Mouse (Mus musculus) heart, adult 2 months (tissue): Measurements from ENCODE around the gene Chid1. TPM values are rescaled to one million over a fixed set of nuclear protein-coding genes. Genes with fewer than 3 reads are reported as not detected.

ENCODE experiments used
- DNase-seq, 2 experiments: peaks; one replicate each; pipeline ENCODE4 v3.0.0; 2021
- H3K27ac ChIP-seq: fragments of 200-600 bp; 2 replicates; pipeline ENCODE4 v1.8.1; 2022
- H3K27me3 ChIP-seq: fragments of 200-500 bp; 2 replicates; pipeline ENCODE4 v1.6.1; 2012; ENCODE audit warnings: mild to moderate bottlenecking, low read length, inconsistent platforms, mixed read lengths; ENCODE audit not compliant: control insufficient read depth, insufficient read depth
- H3K36me3 ChIP-seq: fragments of 200-500 bp; 2 replicates; pipeline ENCODE4 v1.6.1; 2012; ENCODE audit warnings: low read length, inconsistent platforms; ENCODE audit not compliant: control insufficient read depth, insufficient read depth
- H3K4me1 ChIP-seq: fragments of 200-500 bp; 2 replicates; pipeline ENCODE4 v1.6.1; 2011; ENCODE audit warnings: low read length; ENCODE audit not compliant: control insufficient read depth, insufficient read depth
- H3K4me3 ChIP-seq: fragments of 200-600 bp; 2 replicates; pipeline ENCODE4 v1.8.1; 2022
- H3K79me2 ChIP-seq: fragments of 200-500 bp; replicated peaks from 2 replicates; pipeline ENCODE4 v1.6.1; 2012; ENCODE audit warnings: mild to moderate bottlenecking, inconsistent platforms, low read length, moderate library complexity, mixed read lengths; ENCODE audit not compliant: control insufficient read depth, insufficient read depth
- H3K9ac ChIP-seq: fragments of 200-500 bp; 2 replicates; pipeline ENCODE4 v1.6.1; 2012; ENCODE audit warnings: low read depth, mild to moderate bottlenecking, control low read depth, inconsistent platforms, low read length, mixed read lengths
- CTCF ChIP-seq: fragments of 200-600 bp; IDR thresholded peaks from 2 replicates; pipeline ENCODE4 v1.8.1; 2022; ENCODE audit warnings: antibody characterized with exemption, mild to moderate bottlenecking, moderate library complexity
- EP300 ChIP-seq: fragments of 200-500 bp; IDR thresholded peaks from 2 replicates; pipeline ENCODE4 v1.6.1; 2011; ENCODE audit warnings: low read depth, low read length, control low read depth; ENCODE audit not compliant: insufficient read depth
- POLR2A ChIP-seq: fragments of 200-500 bp; IDR thresholded peaks from 2 replicates; pipeline ENCODE4 v1.6.1; 2011; ENCODE audit warnings: mild to moderate bottlenecking, low read depth, low read length, control low read depth; ENCODE audit not compliant: insufficient read depth
- WGBS: fragments of 180-500 bp; shearing (Covaris S2); methylation state at CpG from one replicate; pipeline ENCODE4 v1.1.7; 2018; 5-methylcytosine and 5-hydroxymethylcytosine counted together
- intact Hi-C: fragments of 180-260 bp; cut with DNase I; formaldehyde crosslinking; loops from one replicate; pipeline ENCODE4 v1.15.1; 2025
- polyA plus RNA-seq: library from polyadenylated mRNA; depleted of rRNA; stranded (reverse); fragments of >200 nt; gene quantifications from 2 replicates; pipeline ENCODE4 v1.2.3, GENCODE M21; 2012
- total RNA-seq, 2 experiments: library from RNA; stranded (reverse); gene quantifications; 2 replicates each; pipeline ENCODE4 v1.2.3; 2021

The Chid1 gene
- total and polyA plus RNA-seq, 3 experiments, result 20.2 to 52.7 (median 45.9) TPM

DNA sequence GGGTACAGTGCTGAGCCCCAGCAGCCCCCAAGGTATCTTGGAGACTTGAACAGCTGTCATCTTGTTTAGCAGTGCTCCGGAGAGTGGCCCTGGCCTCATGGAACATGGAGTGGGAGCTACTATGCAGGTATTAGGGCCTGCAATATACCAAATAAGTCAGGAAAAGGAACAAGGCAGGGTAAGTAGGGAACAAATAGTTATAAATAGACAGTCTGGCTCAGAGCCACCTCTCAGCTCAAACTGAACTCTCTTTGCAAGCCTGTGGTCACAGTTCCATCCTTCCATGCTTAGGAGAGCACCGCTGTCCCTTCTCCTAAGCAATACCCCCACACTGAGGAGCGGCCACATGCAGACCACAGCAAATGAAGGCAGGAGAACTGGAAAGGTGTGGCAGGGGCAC is 42.1 kb downstream of the Chid1 start:
- no peak for DNase-seq
- Histone ChIP-seq H3K27ac (peak overlapping the region; percentile 61), H3K79me2 (no peaks in the 10 kb centered on the region), H3K4me3 (no peak overlapping the region), H3K9ac (no peak overlapping the region), H3K27me3 (no peaks in the 10 kb centered on the region), H3K4me1 (peaks cover 1% of the 10 kb centered on the region; the same call in 1 of the 2 replicates), H3K36me3 (no peaks in the 10 kb centered on the region)
- WGBS, result 56% methylated on average over 3 of the region's 3 CpGs
- intact Hi-C loops, result no loop called here
- TF ChIP-seq POLR2A (no peak), CTCF (no peak), EP300 (no peak)

DNA sequence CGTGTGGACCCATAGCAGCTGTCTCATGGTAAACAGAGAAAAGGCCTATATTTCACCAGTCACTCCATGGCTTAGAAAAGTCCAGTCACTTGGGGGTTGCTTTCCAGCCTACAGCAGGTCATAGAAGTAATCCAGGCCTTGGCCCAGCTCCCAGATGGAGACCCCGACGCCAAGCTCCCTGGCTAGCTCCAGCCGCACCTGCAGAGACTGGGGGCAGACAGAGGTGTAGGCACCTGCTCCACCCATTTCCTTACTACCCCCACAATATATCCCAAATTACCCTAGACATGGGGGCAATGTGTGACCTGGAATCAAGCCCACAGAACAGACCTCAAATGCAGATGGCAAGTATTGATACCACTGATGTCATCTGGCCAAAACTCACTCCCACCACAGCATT is 43.7 kb downstream of the Chid1 start:
- peaks cover 1% of the 10 kb centered on the region; the same call in 1 of the 2 replicates for H3K4me1 ChIP-seq
- no peaks in the 10 kb centered on the region for H3K36me3 ChIP-seq
- H3K27ac ChIP-seq, result no peak overlapping the region
- H3K9ac ChIP-seq, result no peak overlapping the region
- intact Hi-C loops, result no loop called here
- DNase-seq, result no peak
- H3K4me3 ChIP-seq, result no peak overlapping the region
- no peaks in the 10 kb centered on the region for H3K79me2 ChIP-seq
- H3K27me3 ChIP-seq, result no peaks in the 10 kb centered on the region
- TF ChIP-seq CTCF (no peak), POLR2A (no peak)
- 78% methylated on average over 4 of the region's 4 CpGs for WGBS

DNA sequence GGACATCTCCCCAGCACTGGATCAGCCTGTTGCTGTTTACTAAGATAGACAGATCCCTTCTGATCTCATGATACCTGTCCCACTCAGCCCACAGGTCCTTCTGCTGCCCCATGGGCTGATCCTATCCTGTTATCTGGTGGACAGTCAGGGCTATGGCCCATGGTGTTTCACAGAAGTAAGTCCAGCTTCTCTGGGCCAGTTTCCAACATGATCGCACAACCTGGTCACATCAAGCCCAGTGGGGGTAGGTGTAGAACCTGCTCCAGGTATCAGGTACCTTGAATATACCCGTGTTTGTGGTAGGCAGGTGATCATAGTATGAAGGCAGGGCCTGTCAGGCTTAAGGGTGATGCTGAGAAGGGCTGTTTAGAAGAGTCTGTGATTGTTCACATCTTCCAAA is 44.3 kb downstream of the Chid1 start:
- H3K36me3 ChIP-seq, result no peaks in the 10 kb centered on the region; the same call in 1 of the 2 replicates

DNA sequence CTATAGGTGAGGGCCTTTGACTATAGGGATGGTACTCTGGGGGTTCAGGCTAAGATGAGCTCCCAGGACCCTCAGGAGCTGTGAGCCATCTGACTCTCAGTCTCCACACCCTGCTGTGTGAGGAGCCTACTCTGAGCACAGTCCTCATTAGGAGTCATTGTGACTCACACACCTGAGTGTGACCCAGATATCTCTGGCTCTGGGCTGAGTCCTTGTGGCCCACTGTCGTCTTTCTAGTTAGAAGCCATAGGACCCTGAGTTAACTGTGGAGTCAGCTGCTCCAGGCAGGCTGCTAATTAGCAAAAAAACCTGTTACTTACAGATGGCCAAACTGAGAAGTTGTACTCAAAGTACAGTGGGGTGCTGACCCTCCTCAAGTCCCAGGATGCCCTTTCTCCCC is 45.9 kb downstream of the Chid1 start:
- TF ChIP-seq EP300, result no peak
- no peak for TF ChIP-seq POLR2A
- TF ChIP-seq CTCF, result no peak
- no peak for DNase-seq
- H3K79me2 ChIP-seq, result no peaks in the 10 kb centered on the region
- peaks cover 1% of the 10 kb centered on the region; the same call in 1 of the 2 replicates for H3K4me1 ChIP-seq
- H3K27ac ChIP-seq, result no peak overlapping the region
- no peak overlapping the region for H3K9ac ChIP-seq
- no peaks in the 10 kb centered on the region; the same call in 1 of the 2 replicates for H3K36me3 ChIP-seq
- no peak overlapping the region for H3K4me3 ChIP-seq
- intact Hi-C loops, result no loop called here
- no peaks in the 10 kb centered on the region for H3K27me3 ChIP-seq
- WGBS, result 84% methylated on average over 1 of the region's 1 CpGs

More for the DNA sequence above, 44.3 kb downstream of the Chid1 start:
- peaks cover 1% of the 10 kb centered on the region; the same call in 1 of the 2 replicates for H3K4me1 ChIP-seq
- intact Hi-C loops, result no loop called here
- no peaks in the 10 kb centered on the region for H3K79me2 ChIP-seq
- no peak overlapping the region for H3K9ac ChIP-seq
- no peak for DNase-seq
- TF ChIP-seq EP300, result no peak
- TF ChIP-seq POLR2A, result no peak
- no peak for TF ChIP-seq CTCF
- H3K4me3 ChIP-seq, result no peak overlapping the region
- WGBS, result 91% methylated on average over 2 of the region's 2 CpGs
- H3K27me3 ChIP-seq, result no peaks in the 10 kb centered on the region
- no peak overlapping the region for H3K27ac ChIP-seq

DNA sequence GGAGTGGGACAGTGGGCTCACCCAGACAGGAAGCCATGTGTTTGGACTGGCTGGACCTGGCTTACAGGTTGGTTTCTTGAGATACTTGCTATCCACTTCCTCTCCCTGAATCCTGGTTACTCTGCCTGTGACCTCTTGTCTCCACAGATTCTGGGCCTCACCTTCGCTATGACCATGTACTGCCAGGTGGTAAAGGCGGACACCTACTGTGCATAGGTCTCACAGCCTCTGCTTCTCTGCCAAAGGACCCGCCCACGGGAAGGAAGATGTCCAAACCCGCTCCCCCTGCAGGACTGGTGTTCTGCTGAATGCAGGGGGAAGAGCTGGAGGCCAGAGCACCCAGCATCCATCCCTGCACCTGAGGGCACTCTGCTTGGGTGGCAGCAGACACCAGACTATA is 46.9 kb downstream of the Chid1 start:
- WGBS, result 93% methylated on average over 5 of the region's 5 CpGs
- Histone ChIP-seq H3K79me2 (no peaks in the 10 kb centered on the region), H3K27me3 (no peaks in the 10 kb centered on the region), H3K27ac (no peak overlapping the region), H3K9ac (no peak overlapping the region), H3K4me1 (peaks cover under 1% of the 10 kb centered on the region; the same call in 1 of the 2 replicates), H3K4me3 (no peak overlapping the region), H3K36me3 (no peaks in the 10 kb centered on the region; the same call in 1 of the 2 replicates)
- intact Hi-C loops, result no loop called here
- no peak for TF ChIP-seq POLR2A
- TF ChIP-seq EP300, result no peak
- no peak for TF ChIP-seq CTCF
- DNase-seq, result no peak

DNA sequence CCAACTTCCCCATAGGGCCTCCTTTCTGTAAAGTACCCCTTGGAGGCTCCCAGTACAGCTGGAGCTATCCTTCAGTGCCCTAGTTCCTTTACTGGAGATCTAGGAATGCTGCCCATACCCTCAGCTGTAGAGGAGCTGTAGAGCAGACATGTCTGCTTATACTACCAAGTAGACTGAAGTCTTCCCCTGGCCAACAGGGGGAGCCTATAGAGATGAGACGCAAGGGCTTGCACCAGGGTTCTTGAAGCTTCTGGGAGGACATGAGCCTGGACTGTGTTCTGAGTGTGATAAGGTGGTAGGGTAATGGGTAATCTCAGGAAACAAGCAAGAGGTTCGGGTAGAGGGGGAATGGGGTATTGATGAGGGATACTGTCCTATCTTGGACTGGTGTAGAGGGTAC is 48.5 kb downstream of the Chid1 start:
- Histone ChIP-seq H3K27me3 (no peaks in the 10 kb centered on the region), H3K4me3 (no peak overlapping the region), H3K4me1 (no peaks in the 10 kb centered on the region), H3K79me2 (no peaks in the 10 kb centered on the region), H3K9ac (no peak overlapping the region), H3K36me3 (no peaks in the 10 kb centered on the region; the same call in 1 of the 2 replicates), H3K27ac (no peak overlapping the region)
- 69% methylated on average over 2 of the region's 2 CpGs for WGBS
- intact Hi-C loops, result no loop called here
- DNase-seq, result no peak
- TF ChIP-seq CTCF, result peak; percentile 49
- TF ChIP-seq POLR2A, result no peak
- no peak for TF ChIP-seq EP300
